Mouse (Mus musculus): Measurements from ENCODE around the gene Colec11. TPM values are rescaled to one million over a fixed set of nuclear protein-coding genes. Genes with fewer than 3 reads are reported as not detected.
A peak's percentile ranks its signal among the peaks of the same experiment; 100 is the strongest.

Colec11 gene
- polyA plus RNA-seq (2012; rRNA removed) (0.12 and 0.36 TPM in 2 replicates), polyA plus RNA-seq (2014; fragmentation: Nextera tagmentation; extraction: Ambion mirVana) (0.28 and 0.32 TPM in 2 replicates)

GRCm38 (mm10) chr12:28623195-28623594 is at the start of gene Colec11:
Colec11 (minus strand) TSS chr12:28623377.
- Histone ChIP-seq H3K4me1 (ENCODE audit: control insufficient read depth, insufficient read depth, low read length) (no peaks in the 10 kb centered on the region), H3K9ac (ENCODE audit: low read depth, low read length, severe bottlenecking) (no peak within 1 kb of the TSS), H3K9me3 (ENCODE audit: control insufficient read depth, low read length) (no peaks in the 10 kb centered on the region), H3K27ac (replicated peaks; ENCODE audit: low read depth, low read length) (no peak within 1 kb of the TSS), H3K4me2 (replicated peaks; ENCODE audit: low read depth, low read length, severe bottlenecking) (no peak within 1 kb of the TSS), H3K36me3 (ENCODE audit: control insufficient read depth, insufficient read depth, low read length) (peaks cover 3% of the 10 kb centered on the region; the same call in 1 of the 2 replicates), H3K27me3 (ENCODE audit: control insufficient read depth, insufficient read depth, low read length) (no peaks in the 10 kb centered on the region), H3K4me3 (replicated peaks; ENCODE audit: low read length) (no peak within 1 kb of the TSS)
- no peak for DNase-seq (ENCODE audit: low spot score)
- 56% methylated on average over 5 of the region's 5 CpGs for WGBS
- no peak for TF ChIP-seq POLR2A (IDR thresholded peaks at IDR 0.05; ENCODE audit: borderline replicate concordance, extremely low read depth, insufficient read depth, insufficient read length)
- no peak for ATAC-seq (ENCODE audit: low FRiP score, low read depth)

GRCm38 (mm10) chr12:28667287-28667686 is 44.1 kb upstream of the Colec11 start:
- no peak for ATAC-seq (ENCODE audit: low FRiP score, low read depth)
- H3K4me3 ChIP-seq (replicated peaks; ENCODE audit: low read length), result no peak overlapping the region
- no peak overlapping the region for H3K27ac ChIP-seq (replicated peaks; ENCODE audit: low read depth, low read length)
- no peak overlapping the region for H3K9ac ChIP-seq (ENCODE audit: low read depth, low read length, severe bottlenecking)
- DNase-seq (ENCODE audit: low spot score), result no peak
- H3K9me3 ChIP-seq (ENCODE audit: control insufficient read depth, low read length), result no peaks in the 10 kb centered on the region
- no peaks in the 10 kb centered on the region for H3K36me3 ChIP-seq (ENCODE audit: control insufficient read depth, insufficient read depth, low read length)
- WGBS, result 21% methylated on average over 8 of the region's 8 CpGs
- H3K4me2 ChIP-seq (replicated peaks; ENCODE audit: low read depth, low read length, severe bottlenecking), result no peak overlapping the region
- H3K27me3 ChIP-seq (ENCODE audit: control insufficient read depth, insufficient read depth, low read length), result no peaks in the 10 kb centered on the region
- TF ChIP-seq POLR2A (IDR thresholded peaks at IDR 0.05; ENCODE audit: borderline replicate concordance, extremely low read depth, insufficient read depth, insufficient read length), result no peak
- no peaks in the 10 kb centered on the region for H3K4me1 ChIP-seq (ENCODE audit: control insufficient read depth, insufficient read depth, low read length)

DNA sequence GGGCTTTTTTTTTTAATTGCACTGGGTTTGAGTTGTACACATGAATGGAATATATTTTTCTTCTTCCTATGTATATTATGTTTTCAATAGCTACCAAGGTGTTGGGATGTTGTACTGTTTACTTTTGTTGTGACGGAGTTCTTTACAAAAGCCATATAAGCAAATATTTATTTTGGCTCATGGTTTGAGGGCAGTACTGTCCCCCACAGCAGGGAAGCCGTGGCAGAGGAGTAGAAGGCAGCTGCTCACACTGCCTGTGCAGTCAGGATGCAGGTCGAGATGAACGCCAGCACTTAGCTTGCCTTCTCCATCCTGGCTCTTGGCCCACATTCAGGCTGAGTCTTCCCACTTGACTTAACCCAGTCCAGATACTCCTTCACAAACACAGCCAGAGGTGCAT is 43.6 kb upstream of the Colec11 start:
- DNase-seq (ENCODE audit: low spot score) (no peak), ATAC-seq (ENCODE audit: low FRiP score, low read depth) (no peak)
- no peak overlapping the region for H3K4me2 ChIP-seq (replicated peaks; ENCODE audit: low read depth, low read length, severe bottlenecking)
- no peaks in the 10 kb centered on the region for H3K27me3 ChIP-seq (ENCODE audit: control insufficient read depth, insufficient read depth, low read length)
- H3K4me1 ChIP-seq (ENCODE audit: control insufficient read depth, insufficient read depth, low read length), result no peaks in the 10 kb centered on the region
- H3K27ac ChIP-seq (replicated peaks; ENCODE audit: low read depth, low read length), result no peak overlapping the region
- H3K9ac ChIP-seq (ENCODE audit: low read depth, low read length, severe bottlenecking), result no peak overlapping the region
- H3K36me3 ChIP-seq (ENCODE audit: control insufficient read depth, insufficient read depth, low read length), result no peaks in the 10 kb centered on the region
- H3K9me3 ChIP-seq (ENCODE audit: control insufficient read depth, low read length), result no peaks in the 10 kb centered on the region
- no peak overlapping the region for H3K4me3 ChIP-seq (replicated peaks; ENCODE audit: low read length)
- WGBS, result 52% methylated on average over 4 of the region's 4 CpGs
- TF ChIP-seq POLR2A (IDR thresholded peaks at IDR 0.05; ENCODE audit: borderline replicate concordance, extremely low read depth, insufficient read depth, insufficient read length), result no peak

DNA sequence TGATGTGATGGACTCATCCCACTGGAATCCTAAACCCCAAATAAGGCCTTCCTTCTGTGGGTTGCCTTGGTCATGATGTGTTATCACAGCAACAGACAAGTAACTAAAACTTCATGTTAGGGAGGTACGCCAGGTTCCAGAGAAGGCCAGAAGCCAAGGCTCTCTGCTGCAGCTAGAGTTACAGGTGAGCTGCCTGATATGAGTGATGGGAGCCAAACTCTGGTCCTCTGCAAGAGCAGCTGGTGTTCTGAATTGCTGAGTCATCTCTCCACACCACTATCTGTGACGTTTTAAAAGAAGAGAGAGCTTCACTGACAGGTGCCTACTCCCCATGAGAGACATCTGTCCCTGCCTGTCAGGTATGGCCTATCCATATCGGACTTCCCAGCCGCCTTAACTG is 39.5 kb upstream of the Colec11 start:
- H3K4me1 ChIP-seq (ENCODE audit: control insufficient read depth, insufficient read depth, low read length), result no peaks in the 10 kb centered on the region
- H3K27ac ChIP-seq (replicated peaks; ENCODE audit: low read depth, low read length), result no peak overlapping the region
- WGBS, result 79% methylated on average over 4 of the region's 4 CpGs

DNA sequence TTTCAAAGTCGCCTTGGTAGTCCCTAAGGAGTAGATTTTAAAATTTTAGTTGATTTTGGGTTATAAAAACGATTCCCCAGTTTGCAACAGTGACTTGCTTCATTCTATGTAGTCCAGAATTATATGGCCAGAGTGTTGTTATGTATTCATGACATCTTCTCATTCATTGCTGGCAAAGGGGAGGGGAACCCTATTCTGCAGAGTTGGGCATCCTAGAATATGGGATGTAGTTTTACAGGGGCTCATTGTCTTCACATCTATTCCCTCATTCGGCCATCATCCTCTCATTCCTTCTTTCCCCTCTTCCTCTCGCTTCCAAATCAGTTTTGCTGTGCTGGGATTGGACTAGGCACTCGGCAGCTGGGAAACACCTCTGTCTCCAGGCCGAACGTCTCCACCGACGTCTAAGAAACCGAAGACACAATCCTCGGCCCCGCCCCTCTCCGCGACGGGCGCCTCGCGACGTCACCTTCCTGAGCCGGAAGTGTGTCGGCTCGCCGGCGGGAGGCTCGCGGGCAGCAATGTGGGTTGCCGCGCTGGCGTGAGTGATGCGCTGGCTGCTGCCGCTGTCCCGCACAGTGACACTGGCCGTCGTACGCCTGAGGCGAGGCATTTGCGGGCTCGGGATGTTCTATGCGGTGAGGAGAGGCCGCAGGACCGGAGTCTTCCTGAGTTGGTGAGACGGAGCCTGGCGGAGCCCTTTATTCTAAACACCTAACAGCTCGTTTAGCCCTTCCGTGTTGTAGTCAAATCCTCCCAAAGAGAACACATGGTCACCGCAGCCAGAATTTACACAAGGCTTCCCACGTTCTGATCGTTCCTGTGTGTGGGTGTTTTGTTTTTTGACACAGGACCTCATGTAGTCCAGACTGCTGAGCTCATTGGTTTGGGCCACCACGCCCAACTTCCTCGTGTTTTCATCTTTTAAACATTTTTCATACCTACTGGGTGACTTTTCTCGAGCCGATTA is 26.2 kb upstream of the Colec11 start, which contains the start of gene Rnaseh1:
Gene Rnaseh1 (plus strand): TSS at position 462 of the 970 bp plus-strand sequence.
- Histone ChIP-seq H3K27ac (replicated peaks; ENCODE audit: low read depth, low read length) (peak within 1 kb of the TSS; percentile 59; the same call in 1 of the 2 replicates), H3K4me3 (replicated peaks; ENCODE audit: low read length) (peak within 1 kb of the TSS; percentile 67), H3K9ac (ENCODE audit: low read depth, low read length, severe bottlenecking) (peak within 1 kb of the TSS; percentile 59), H3K27me3 (ENCODE audit: control insufficient read depth, insufficient read depth, low read length) (no peaks in the 10 kb centered on the region), H3K4me2 (replicated peaks; ENCODE audit: low read depth, low read length, severe bottlenecking) (peak within 1 kb of the TSS; percentile 80), H3K36me3 (ENCODE audit: control insufficient read depth, insufficient read depth, low read length) (peaks cover 20% of the 10 kb centered on the region), H3K4me1 (ENCODE audit: control insufficient read depth, insufficient read depth, low read length) (peaks cover 9% of the 10 kb centered on the region), H3K9me3 (ENCODE audit: control insufficient read depth, low read length) (no peaks in the 10 kb centered on the region)
- ATAC-seq (ENCODE audit: low FRiP score, low read depth) (peak; percentile 96), DNase-seq (ENCODE audit: low spot score) (peak; percentile 91)
- no peak; the same call in 1 of the 2 replicates for TF ChIP-seq POLR2A (IDR thresholded peaks at IDR 0.05; ENCODE audit: borderline replicate concordance, extremely low read depth, insufficient read depth, insufficient read length)
- WGBS, result 2% methylated on average over 52 of the region's 52 CpGs

More for the DNA sequence above, 39.5 kb upstream of the Colec11 start:
- DNase-seq (ENCODE audit: low spot score), result no peak
- no peaks in the 10 kb centered on the region for H3K9me3 ChIP-seq (ENCODE audit: control insufficient read depth, low read length)
- no peaks in the 10 kb centered on the region for H3K27me3 ChIP-seq (ENCODE audit: control insufficient read depth, insufficient read depth, low read length)
- no peak overlapping the region for H3K4me2 ChIP-seq (replicated peaks; ENCODE audit: low read depth, low read length, severe bottlenecking)
- H3K9ac ChIP-seq (ENCODE audit: low read depth, low read length, severe bottlenecking), result no peak overlapping the region
- H3K36me3 ChIP-seq (ENCODE audit: control insufficient read depth, insufficient read depth, low read length), result peaks cover 25% of the 10 kb centered on the region
- no peak for TF ChIP-seq POLR2A (IDR thresholded peaks at IDR 0.05; ENCODE audit: borderline replicate concordance, extremely low read depth, insufficient read depth, insufficient read length)
- no peak for ATAC-seq (ENCODE audit: low FRiP score, low read depth)
- no peak overlapping the region for H3K4me3 ChIP-seq (replicated peaks; ENCODE audit: low read length)
